In genomic region chr7:105802771-105803170, GRCm38 (mm10) we compare ENCODE assay signal across 32 mouse cellular contexts. TPM values are rescaled to one million over a fixed set of nuclear protein-coding genes. Genes with fewer than 3 reads are reported as not detected.
DNase-seq lines count a peak whose midpoint lies in the region; ATAC-seq and TF ChIP-seq lines count a peak whose summit lies in the region.
"Had no signal": no experiment of that assay in that cellular context is flagged by ENCODE, and none has a peak within 500 bp of the region (broad histone marks: within the 10 kb centered on the region; RNA-seq: fewer than 3 reads in every experiment).

No protein-coding gene starts in this region.

- no peak for ATAC-seq in heart, embryonic 16.5 days (replicated peaks; ENCODE audit: extremely low read depth, insufficient read depth, low FRiP score)
- no peak for ATAC-seq in midbrain, embryonic 11.5 days (ENCODE audit: low FRiP score)
- ATAC-seq: forebrain, embryonic 16.5 days; lung, postnatal 0 days; Patski had no signal

- H3K9ac ChIP-seq in heart, embryonic 16.5 days (ENCODE audit: low read length), result no peak overlapping the region
- H3K9ac ChIP-seq in midbrain, embryonic 11.5 days (ENCODE audit: low read length), result no peak overlapping the region
- H3K9ac ChIP-seq: embryonic facial prominence, embryonic 12.5 days; hindbrain, embryonic 13.5 days; limb, embryonic 15.5 days; liver, embryonic 13.5 days had no signal

- H3K27me3 ChIP-seq in heart, embryonic 16.5 days (ENCODE audit: control insufficient read depth, insufficient read depth, low read length), result no peaks in the 10 kb centered on the region
- no peaks in the 10 kb centered on the region for H3K27me3 ChIP-seq in midbrain, embryonic 11.5 days (ENCODE audit: control insufficient read depth, insufficient read depth, low read length)
- H3K27me3 ChIP-seq in midbrain, embryonic 10.5 days (ENCODE audit: low read depth, poor library complexity, severe bottlenecking), result 0 out of 2 replicates have a peak, but pooled peaks cover 4% of the 10 kb centered on the region
- H3K27me3 ChIP-seq: embryonic facial prominence, embryonic 12.5 days; hindbrain, embryonic 13.5 days; limb, embryonic 15.5 days; liver, embryonic 13.5 days had no signal

- peak overlapping the region; percentile 51 for H3K27ac ChIP-seq in gastrocnemius, adult 2 months
- peak overlapping the region; percentile 21; the same call in 1 of the 2 replicates for H3K27ac ChIP-seq in heart, embryonic 16.5 days (ENCODE audit: low read length)
- H3K27ac ChIP-seq in midbrain, embryonic 11.5 days (ENCODE audit: low read depth, low read length), result no peak overlapping the region
- no peak overlapping the region for H3K27ac ChIP-seq in midbrain, embryonic 10.5 days (replicated peaks)
- H3K27ac ChIP-seq: embryonic facial prominence, embryonic 12.5 days; forebrain, embryonic 10.5 days; hindbrain, embryonic 13.5 days; limb, embryonic 10.5 days; limb, embryonic 15.5 days; liver, embryonic 13.5 days had no signal

- intact Hi-C loops in gastrocnemius, adult 2 months (cut with DNase I), result no loop called here
- intact Hi-C loops in left cerebral cortex, postnatal 10 days (cut with DNase I), result no loop called here

- H3K9me3 ChIP-seq in heart, embryonic 16.5 days (replicated peaks; ENCODE audit: control insufficient read depth, low read length), result no peaks in the 10 kb centered on the region
- H3K9me3 ChIP-seq in midbrain, embryonic 11.5 days (ENCODE audit: control insufficient read depth, low read length), result no peaks in the 10 kb centered on the region
- no peaks in the 10 kb centered on the region for H3K9me3 ChIP-seq in midbrain, embryonic 10.5 days (replicated peaks)
- H3K9me3 ChIP-seq: embryonic facial prominence, embryonic 12.5 days; forebrain, embryonic 10.5 days; hindbrain, embryonic 13.5 days; limb, embryonic 10.5 days; limb, embryonic 15.5 days; liver, embryonic 13.5 days; megakaryocyte, embryonic 14.5 days had no signal

- H3K4me3 ChIP-seq in gastrocnemius, adult 2 months, result no peak overlapping the region
- H3K4me3 ChIP-seq in heart, embryonic 16.5 days (ENCODE audit: low read length), result no peak overlapping the region
- no peak overlapping the region for H3K4me3 ChIP-seq in midbrain, embryonic 11.5 days (ENCODE audit: low read depth, low read length)
- H3K4me3 ChIP-seq in midbrain, embryonic 10.5 days, result no peak overlapping the region
- H3K4me3 ChIP-seq: embryonic facial prominence, embryonic 12.5 days; forebrain, embryonic 10.5 days; hindbrain, embryonic 13.5 days; limb, embryonic 10.5 days; limb, embryonic 15.5 days; liver, embryonic 13.5 days; megakaryocyte, embryonic 14.5 days had no signal

- no peak overlapping the region for H3K4me2 ChIP-seq in heart, embryonic 16.5 days (ENCODE audit: low read depth, low read length)
- no peak overlapping the region for H3K4me2 ChIP-seq in midbrain, embryonic 11.5 days
- H3K4me2 ChIP-seq: embryonic facial prominence, embryonic 12.5 days; hindbrain, embryonic 13.5 days; limb, embryonic 15.5 days; liver, embryonic 13.5 days had no signal

- no peak for DNase-seq in gastrocnemius, adult 2 months
- no peak for DNase-seq in gastrocnemius, postnatal 10 days
- no peak for DNase-seq in heart, adult 9 months (ENCODE audit: low spot score in 2 of 2)
- DNase-seq in midbrain, embryonic 11.5 days (ENCODE audit: low spot score, missing footprints), result peak; percentile 23
- DNase-seq in midbrain, embryonic 10.5 days (ENCODE audit: low spot score), result no peak
- DNase-seq in left cerebral cortex, postnatal 10 days (ENCODE audit: extremely low spot score in 1 of 2, low spot score in 2 of 2), result no peak
- DNase-seq: adrenal gland, postnatal 10 days; cerebellum, adult 11-12 months; cerebellum, adult 9-11 months; embryo, embryonic 11 days; gastrocnemius, postnatal 25 days; heart, postnatal 10 days; kidney, adult 2 months; kidney, postnatal 36 days; layer of hippocampus, postnatal 36 days; liver, embryonic 13.5 days; lung, adult 18-20 months; lung, postnatal 4 days; midbrain, embryonic 14.5 days; thymus, adult 18-20 months; thymus, postnatal 25 days had no signal

- TF ChIP-seq CTCF in gastrocnemius, adult 2 months (IDR thresholded peaks at IDR 0.05), result no peak

- peaks cover 6% of the 10 kb centered on the region; the same call in 1 of the 2 replicates for H3K36me3 ChIP-seq in heart, embryonic 16.5 days (ENCODE audit: control insufficient read depth, insufficient read depth)
- H3K36me3 ChIP-seq in midbrain, embryonic 11.5 days (ENCODE audit: control insufficient read depth, insufficient read depth, low read length), result no peaks in the 10 kb centered on the region
- H3K36me3 ChIP-seq in midbrain, embryonic 10.5 days, result peaks cover 7% of the 10 kb centered on the region

- no peaks in the 10 kb centered on the region for H3K4me1 ChIP-seq in heart, embryonic 16.5 days (ENCODE audit: control insufficient read depth, insufficient read depth, low read length)
- H3K4me1 ChIP-seq in midbrain, embryonic 11.5 days (ENCODE audit: control insufficient read depth, insufficient read depth, low read length), result no peaks in the 10 kb centered on the region
- peaks cover 3% of the 10 kb centered on the region for H3K4me1 ChIP-seq in midbrain, embryonic 10.5 days
- H3K4me1 ChIP-seq: embryonic facial prominence, embryonic 12.5 days; forebrain, embryonic 10.5 days; hindbrain, embryonic 13.5 days; limb, embryonic 10.5 days; limb, embryonic 15.5 days; liver, embryonic 13.5 days had no signal

- WGBS in heart, embryonic 16.5 days, result 34% methylated on average over 1 of the region's 1 CpGs
- WGBS in midbrain, embryonic 11.5 days, result 38% methylated on average over 1 of the region's 1 CpGs
- 48% methylated on average over 1 of the region's 1 CpGs for WGBS in midbrain, embryonic 10.5 days

RNA-seq across cellular contexts. Expression of gene Mrpl17, which starts 8.1 kb away (rescaled TPM):
- total RNA-seq in gastrocnemius, adult 2 months (2021), result 100 to 1,000 TPM; 108 to 112 TPM
- 100 to 1,000 TPM; 162 to 171 TPM for total RNA-seq in gastrocnemius, postnatal 10 days (2021)
- polyA plus RNA-seq in heart, embryonic 16.5 days (2015; fragmentation: Nextera tagmentation; extraction: Ambion mirVana), result 210 and 235 TPM in 2 replicates
- 245 and 258 TPM in 2 replicates for polyA plus RNA-seq in midbrain, embryonic 11.5 days (2014; fragmentation: Nextera tagmentation; extraction: Ambion mirVana)
- 293 and 320 TPM in 2 replicates for polyA plus RNA-seq in midbrain, embryonic 10.5 days (2016; fragmentation: Nextera tagmentation; extraction: Ambion mirVana)
- total RNA-seq in left cerebral cortex, postnatal 10 days (2021), result 100 to 1,000 TPM; 109 to 110 TPM

RNA-seq across cellular contexts. Expression of gene Dchs1, which starts 15.3 kb away (rescaled TPM):
- 1 to 10 TPM; 2.1 to 5.0 TPM for total RNA-seq in gastrocnemius, adult 2 months (2021)
- 10 to 100 TPM; 17.9 to 27.1 TPM for total RNA-seq in gastrocnemius, postnatal 10 days (2021)
- 3.1 and 4.3 TPM in 2 replicates for polyA plus RNA-seq in heart, embryonic 16.5 days (2015; fragmentation: Nextera tagmentation; extraction: Ambion mirVana)
- 10.7 and 12.7 TPM in 2 replicates for polyA plus RNA-seq in midbrain, embryonic 11.5 days (2014; fragmentation: Nextera tagmentation; extraction: Ambion mirVana)
- 6.7 and 10.1 TPM in 2 replicates for polyA plus RNA-seq in midbrain, embryonic 10.5 days (2016; fragmentation: Nextera tagmentation; extraction: Ambion mirVana)
- 10 to 100 TPM; 31.1 to 34.7 TPM for total RNA-seq in left cerebral cortex, postnatal 10 days (2021)
- total RNA-seq: monocyte, adult 5-6 weeks had no signal
- polyA plus RNA-seq: Patski had no signal

RNA-seq across cellular contexts. Expression of gene Tpp1, which starts 50.7 kb away (rescaled TPM):
- total RNA-seq in gastrocnemius, adult 2 months (2021), result 10 to 100 TPM; 42.3 to 45.8 TPM
- total RNA-seq in gastrocnemius, postnatal 10 days (2021), result 10 to 100 TPM; 29.5 to 30.0 TPM
- polyA plus RNA-seq in heart, embryonic 16.5 days (2015; fragmentation: Nextera tagmentation; extraction: Ambion mirVana), result 74.6 and 77.5 TPM in 2 replicates
- 54.1 and 57.9 TPM in 2 replicates for polyA plus RNA-seq in midbrain, embryonic 11.5 days (2014; fragmentation: Nextera tagmentation; extraction: Ambion mirVana)
- 66.1 and 66.9 TPM in 2 replicates for polyA plus RNA-seq in midbrain, embryonic 10.5 days (2016; fragmentation: Nextera tagmentation; extraction: Ambion mirVana)
- total RNA-seq in left cerebral cortex, postnatal 10 days (2021), result 10 to 100 TPM; 32.6 to 40.0 TPM

RNA-seq across cellular contexts. Expression of gene Taf10, which starts 58.6 kb away (rescaled TPM):
- total RNA-seq in gastrocnemius, adult 2 months (2021), result 100 to 1,000 TPM in 1 of 2 experiments, 10 to 100 TPM in 1; 78.6 to 100 TPM
- 10 to 100 TPM; 79.2 to 81.7 TPM for total RNA-seq in gastrocnemius, postnatal 10 days (2021)
- 89.0 and 94.2 TPM in 2 replicates for polyA plus RNA-seq in heart, embryonic 16.5 days (2015; fragmentation: Nextera tagmentation; extraction: Ambion mirVana)
- 163 and 195 TPM in 2 replicates for polyA plus RNA-seq in midbrain, embryonic 11.5 days (2014; fragmentation: Nextera tagmentation; extraction: Ambion mirVana)
- 160 and 188 TPM in 2 replicates for polyA plus RNA-seq in midbrain, embryonic 10.5 days (2016; fragmentation: Nextera tagmentation; extraction: Ambion mirVana)
- 100 to 1,000 TPM; 144 to 152 TPM for total RNA-seq in left cerebral cortex, postnatal 10 days (2021)

Comparison
In these comparisons a context has a peak if more than half of its experiments do, and no peak if none do; other contexts are left out.
1. H3K27ac ChIP-seq: peak in gastrocnemius, adult 2 months (single experiment) and heart, embryonic 16.5 days (single experiment); none in midbrain, embryonic 11.5 days (single experiment) and midbrain, embryonic 10.5 days (single experiment).